Mouse (Mus musculus) kidney, postnatal 4 days (tissue): ENCODE measurements around the gene Ngly1.
"Not testable (repeated sequence)": the region's sequence is repeated elsewhere in the genome, so short reads cannot be mapped to it uniquely, and the experiment has no call there.

ENCODE experiments used
- DNase-seq, 2 experiments: peaks; one replicate each; pipeline ENCODE4 v3.0.0; 2021; ENCODE audit warnings: mixed read lengths in 2 of 2

Ngly1 gene

DNA sequence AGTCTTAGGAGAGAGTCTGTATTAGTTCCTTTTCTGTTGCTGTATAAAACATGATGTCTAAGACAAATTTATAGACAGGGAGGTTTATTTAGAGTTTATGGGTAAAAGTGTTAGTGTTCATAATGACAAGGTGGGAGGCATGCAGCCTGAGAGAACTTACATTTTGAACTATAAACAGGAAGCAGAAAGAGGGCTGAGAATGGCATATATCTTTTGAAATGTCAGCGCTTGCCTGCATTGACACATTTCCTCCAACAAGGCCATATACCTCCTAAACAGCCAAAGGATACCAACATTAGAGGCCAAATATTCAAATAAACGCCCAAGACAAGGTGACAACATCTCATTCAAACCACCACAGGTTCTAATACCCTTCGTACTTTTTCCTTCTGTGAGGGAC, 12.8 kb downstream of the Ngly1 start:
- no peak for DNase-seq

DNA sequence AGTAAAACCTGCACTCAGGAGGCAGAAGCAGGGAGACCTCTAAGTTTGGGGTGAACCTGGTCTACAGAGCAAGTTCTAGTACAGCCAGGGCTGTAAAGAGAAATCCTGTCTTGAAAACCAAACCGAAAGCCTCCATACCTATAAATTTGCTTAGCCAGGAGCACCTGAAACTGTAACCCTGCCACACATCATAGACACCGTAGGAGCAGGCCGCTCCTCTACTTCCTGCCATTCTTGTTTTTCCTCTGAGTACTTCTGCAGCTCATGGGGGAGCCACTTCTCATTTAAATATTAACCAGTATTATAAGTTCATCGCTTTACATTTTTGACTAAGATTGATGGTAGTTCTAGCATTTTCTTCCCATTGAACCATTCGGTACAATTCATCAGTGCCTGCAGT, 17.9 kb downstream of the Ngly1 start:
- no peak for DNase-seq

DNA sequence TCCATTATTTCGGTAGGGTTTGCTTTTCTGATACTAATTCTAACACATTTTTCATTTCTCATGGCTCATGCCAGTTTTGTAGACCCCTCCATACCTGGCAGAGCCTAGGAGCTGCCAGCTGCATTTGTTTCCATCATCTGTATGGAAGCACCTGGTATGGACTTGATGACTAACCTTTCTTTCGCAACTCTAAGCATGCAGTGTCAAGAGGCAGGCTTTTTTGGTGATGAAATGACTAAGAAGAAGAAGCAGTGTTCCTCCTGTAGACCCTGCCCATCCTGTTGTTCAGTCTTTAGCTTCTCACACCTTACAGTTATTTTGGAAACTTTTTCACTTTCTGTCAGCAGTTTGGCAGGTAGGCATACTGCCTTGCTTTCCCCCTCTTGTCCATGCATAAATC, 20.7 kb downstream of the Ngly1 start:
- no peak for DNase-seq

DNA sequence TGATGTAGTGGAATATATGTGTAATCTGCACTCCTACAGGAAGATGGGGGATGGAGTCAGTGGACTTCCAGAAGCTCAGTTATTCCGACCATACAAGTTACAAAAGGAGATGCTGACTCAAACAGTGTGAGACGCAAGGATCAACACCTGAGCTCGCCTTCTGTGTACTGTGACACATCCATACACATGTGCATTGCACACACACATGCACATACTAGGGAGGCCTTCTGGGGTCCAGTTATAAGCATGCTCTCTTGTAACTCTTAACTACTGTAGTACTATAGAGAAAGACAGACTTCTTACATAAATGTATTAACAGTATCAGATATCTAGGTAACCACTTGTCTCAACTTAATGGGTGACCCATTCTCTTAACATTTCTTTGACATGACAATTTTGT, 24.6 kb downstream of the Ngly1 start:
- no peak for DNase-seq

DNA sequence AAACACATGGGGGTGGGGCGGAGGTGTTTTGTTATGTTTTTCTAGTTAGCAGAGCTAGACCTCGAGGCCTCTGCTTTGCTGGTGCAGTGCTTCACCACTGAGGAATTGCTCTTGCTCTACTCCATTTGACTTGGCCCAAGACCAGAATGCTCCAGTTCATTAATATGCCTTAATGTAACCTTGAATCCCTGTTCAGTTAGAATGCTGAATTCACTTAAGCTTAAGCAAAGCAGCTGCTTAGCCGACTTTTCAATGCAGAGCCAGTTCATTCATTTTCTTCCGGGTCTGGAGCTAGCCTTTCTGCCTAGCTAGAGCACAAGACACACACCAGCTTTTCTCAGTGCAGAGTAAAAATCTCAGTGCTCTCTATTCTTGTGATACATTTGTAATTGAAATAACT, 30.1 kb downstream of the Ngly1 start:
- DNase-seq: no peak

DNA sequence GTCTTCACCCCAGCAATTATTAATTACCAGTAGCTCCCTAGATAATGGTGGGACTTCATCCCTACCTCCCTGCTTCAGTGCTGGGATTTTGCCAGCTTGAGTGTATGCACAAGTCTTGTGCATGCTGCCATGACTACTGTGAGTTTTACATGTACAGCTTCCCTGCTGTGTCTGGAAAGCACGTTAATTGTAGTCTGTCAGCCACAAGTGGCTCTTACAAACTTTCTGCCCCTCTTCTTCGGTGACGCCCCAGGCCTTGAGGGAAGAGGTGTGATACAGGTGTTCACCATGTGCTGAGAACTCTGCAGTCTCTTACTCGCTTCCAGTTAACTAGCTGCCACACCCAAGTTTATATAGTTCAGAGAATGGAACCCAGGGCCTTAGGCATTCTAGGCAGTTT, 34.9 kb downstream of the Ngly1 start:
- no peak for DNase-seq

DNA sequence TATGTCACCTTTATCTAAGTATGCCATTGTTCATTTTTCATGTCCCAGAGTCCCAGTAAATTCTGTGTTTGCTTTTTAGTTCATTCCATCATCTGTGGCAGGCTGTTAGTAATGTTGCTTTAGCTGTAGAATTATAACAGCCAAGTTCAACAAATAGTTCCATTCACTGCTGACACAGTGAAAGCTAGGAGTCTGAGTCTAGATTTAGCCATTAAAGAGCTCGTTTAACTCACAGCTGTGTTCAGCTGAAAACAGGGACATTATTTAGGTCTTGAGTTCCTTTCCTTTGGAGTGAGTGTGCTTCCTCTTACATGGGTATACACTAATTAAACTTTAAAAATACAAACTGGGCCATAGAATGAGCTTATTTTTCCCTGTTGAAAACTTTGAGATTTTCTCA, 43.3 kb downstream of the Ngly1 start:
- no peak for DNase-seq

DNA sequence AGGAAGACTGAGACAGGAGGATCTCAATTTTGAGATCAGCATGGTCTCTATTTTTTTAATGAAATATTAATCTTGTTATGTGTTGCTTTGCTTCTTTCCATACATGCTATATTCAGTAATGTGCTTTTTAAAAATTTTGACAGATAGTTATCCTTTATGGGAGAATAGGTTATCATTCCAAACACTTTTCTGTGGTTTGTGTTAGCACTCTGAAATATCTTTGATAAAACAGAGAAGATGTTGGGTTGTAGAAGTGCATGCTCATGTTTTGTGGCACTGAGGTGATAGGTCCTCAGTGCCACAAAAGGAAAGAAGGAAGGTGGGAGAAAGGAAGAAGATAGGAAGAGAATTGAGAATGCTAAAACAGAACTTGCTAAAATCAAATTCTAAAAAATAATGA, 43.9 kb downstream of the Ngly1 start:
- no peak for DNase-seq

DNA sequence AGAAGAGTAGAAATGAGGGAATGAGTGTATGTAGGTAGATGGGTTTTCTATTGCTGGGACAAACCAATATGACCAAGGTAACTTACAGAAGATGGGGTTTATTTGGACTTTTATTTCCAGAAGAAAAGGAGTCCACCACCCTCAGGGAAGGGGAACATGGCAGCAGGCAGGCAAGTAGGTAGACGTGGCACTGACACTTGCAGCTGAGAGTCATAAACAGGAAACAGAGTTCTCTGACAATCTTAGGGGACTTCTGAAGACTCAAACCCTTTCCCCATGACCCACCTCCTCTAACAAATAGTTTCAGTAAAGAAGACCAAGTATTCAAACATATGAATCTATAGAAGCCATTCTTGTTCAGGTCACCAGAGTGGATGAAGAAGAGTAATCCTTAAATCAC, 44.8 kb downstream of the Ngly1 start:
- no peak for DNase-seq

DNA sequence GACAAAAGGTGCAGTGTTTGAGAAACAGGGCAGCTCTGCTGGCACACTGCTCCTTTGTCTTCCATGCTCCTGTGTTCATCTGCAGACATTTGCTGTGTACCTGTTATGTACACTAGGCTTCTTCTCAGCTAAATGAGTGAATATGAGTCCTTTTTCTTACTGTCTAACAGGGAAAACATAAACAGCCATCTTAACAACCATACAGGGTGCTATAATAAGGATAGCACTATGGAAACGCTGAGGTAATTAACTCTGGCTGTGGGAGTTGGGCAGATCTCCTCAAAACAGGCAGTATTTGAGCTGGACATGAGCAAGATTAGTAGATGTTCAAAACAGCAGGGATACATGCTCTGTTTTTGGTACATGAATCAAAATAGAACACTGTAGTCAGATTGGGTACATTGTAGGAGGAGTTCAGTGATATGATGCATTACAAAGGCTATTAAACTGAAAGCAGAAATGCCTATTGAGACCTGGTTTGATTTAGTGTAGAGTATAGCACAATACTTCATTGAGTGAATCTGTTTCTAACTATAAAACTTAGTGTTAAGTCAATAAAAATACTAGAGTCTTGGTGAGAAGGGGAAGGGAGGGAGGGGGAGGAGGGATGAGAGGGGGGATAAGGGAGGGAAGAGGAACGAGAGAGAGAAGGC, 47.9 kb downstream of the Ngly1 start:
- DNase-seq: no peak

DNA sequence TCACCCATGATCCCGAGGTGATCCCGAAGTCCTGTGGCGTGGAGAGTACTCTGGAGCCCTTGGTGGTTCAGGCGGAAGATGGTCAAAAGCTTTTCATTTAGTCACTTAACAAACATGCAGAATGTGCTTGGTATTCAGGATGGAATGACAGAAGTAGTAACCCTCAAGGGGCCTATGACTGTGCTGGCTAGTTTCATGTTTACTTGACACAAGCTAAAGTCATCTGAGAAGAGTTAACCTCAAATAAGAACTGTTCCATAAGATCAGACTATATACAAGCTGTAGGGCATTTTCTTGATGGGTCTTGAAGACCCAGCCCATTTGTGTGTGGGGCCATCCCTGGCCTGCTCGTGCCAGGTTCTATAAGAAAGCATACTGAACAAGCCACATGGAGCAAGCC, 52.7 kb downstream of the Ngly1 start:
- no peak for DNase-seq

DNA sequence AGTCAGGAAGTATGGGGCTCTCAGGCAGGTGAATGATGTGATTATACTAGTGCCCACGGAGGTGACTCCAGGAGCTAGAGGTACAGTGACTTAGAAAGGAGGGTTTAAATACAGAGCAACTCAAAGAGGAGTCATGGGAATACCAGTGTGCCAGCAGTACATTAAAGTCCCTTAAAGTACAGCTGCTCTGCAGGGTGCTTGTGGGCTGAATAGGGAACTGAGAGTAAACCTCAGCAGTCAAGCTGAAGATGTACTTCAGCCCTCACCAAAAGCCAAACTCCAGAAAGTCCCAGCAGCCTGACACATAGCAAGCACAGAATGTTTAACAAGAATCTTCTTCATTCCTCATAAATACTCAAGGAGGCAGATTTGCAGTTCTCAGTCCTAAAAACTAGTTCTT, 53.6 kb downstream of the Ngly1 start:
- no peak for DNase-seq

DNA sequence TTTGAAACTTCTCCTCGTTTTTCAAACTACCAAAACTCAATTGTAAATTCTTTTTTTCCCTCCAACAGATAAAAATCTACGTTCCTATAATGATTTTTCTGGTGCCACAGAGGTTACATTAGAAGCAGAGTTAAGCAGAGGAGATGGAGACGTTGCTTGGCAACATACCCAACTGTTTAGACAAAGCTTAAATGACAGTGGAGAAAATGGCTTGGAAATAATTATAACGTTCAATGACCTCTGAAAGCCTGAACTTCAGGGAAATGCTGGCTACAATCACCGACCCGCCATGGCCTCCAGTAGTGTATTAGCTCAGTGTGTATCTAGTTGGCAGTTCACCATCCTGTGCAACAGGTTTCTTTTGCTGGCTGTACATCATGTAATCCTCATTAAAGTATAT, 61.7 kb downstream of the Ngly1 start:
- no peak for DNase-seq

DNA sequence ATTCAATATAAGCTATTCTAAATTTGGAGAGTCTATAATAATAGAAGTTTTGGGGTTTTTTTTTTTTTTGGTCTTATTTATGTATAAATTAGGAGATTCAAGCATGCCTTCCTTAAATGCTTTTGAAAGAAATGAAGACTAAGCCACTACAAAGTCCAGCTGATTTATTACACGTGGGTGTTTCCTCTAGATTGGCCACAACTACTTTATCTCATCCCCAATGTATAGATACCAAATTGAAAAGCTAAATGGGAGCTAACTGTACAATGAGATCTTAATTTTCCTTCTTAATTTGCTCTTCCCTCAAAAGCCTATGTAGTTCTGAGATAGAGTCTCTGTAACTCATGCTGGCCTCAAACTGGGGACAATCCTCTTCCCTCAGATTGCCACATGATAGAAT, 63.5 kb downstream of the Ngly1 start:
- no peak for DNase-seq

DNA sequence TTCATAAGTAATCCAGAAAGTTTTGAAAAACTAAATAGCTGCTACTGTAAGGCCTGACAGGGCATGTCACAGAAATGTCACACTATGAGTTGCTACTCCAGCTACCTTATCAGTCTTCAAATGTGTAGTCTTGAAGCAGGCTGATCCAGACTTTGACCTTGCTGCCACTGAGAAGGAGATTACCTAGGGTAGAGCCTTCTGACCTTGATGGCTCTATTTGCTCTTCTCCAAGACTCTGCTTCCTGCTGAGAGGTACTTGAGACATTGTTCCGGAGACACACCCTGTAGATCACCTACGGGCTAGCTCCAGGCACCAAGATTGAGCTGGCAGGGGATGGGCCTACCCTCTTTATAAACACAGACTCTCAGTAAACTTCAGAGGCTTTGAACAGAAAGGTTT, 64.0 kb downstream of the Ngly1 start:
- not testable (repeated sequence) for DNase-seq

DNA sequence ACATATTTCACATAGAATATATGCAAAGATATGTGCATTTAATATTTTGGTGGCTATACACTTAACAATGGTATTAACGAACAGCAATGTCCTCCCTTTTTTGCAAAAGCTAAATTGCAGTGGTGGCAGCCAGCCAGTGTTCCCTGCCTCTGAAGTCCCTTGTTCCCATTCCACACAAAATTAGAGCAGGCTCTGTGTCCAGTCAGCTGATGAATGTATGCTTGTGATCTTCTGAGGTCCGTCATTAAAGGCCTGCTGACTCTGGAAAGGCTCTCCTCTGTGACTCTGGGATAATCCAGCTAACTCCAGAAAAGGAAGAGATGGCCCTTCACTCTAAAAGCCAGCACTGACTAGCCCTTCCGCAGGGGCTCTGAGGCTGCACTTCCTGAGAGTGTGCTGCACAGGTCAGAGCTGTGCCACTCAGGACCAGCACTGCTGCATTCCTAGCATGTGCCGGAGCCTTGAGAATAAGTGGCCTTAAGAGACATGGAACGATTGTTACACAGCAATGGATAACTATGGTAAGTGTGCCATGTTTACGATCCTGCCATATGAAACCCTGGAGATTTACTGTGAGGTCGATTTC, 64.9 kb downstream of the Ngly1 start:
- DNase-seq: peak; percentile 62 to 64

DNA sequence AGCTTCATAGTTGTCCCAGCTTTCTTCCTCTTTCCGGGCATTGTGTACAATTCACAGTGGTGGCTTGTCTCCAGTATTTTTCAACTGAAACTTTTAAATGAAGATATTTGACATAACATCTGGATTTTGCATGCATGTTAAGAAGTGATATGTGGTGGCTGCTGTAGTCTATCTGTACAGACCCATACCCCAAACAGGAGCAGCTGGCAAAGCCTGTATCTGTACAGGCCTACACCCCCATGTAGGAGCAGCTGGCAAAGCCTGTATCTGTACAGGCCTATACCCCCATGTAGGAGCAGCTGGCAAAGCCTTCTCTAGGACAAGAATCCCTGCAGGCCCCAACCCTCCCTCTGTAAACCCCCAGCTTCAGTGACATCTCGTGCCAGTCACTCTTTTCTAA, 65.8 kb downstream of the Ngly1 start:
- DNase-seq: no peak

DNA sequence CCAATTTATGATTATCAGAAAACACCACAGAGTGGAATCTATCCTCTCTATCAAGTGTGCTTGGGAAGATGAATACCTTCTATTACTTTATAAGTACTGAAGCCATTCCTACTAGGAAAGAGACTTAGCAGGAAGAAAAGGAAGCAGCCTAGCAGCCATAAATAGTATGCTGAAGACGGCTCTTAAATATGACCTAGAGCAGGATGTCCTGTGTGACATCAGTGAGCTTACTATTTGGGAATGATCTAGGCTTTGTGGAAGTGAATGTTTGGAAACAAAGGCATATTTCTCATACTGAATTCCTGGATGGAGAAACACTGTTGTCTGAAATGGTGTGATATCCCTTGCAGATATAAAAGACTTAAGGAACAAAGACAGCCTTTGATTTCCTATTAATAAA, 67.6 kb downstream of the Ngly1 start:
- DNase-seq: no peak

DNA sequence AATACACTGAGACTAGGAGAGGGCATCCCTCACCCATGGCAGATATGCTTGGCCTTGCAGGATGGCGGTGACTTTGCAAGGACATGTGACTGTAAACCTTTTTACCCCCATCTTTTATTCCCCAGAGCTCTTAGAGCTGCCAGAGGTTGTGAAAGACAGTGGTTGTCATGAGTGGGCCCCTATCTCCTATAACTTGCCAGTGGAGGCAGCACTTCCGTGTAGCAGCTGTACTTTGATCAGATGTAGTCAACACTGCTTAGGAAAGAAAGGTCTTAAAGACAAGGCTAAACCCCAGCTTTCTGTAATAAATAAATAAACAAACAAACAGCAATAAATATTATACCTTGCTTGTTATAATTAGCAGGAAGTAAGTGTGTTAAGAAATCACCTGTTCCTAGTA, 70.7 kb downstream of the Ngly1 start:
- DNase-seq: no peak

DNA sequence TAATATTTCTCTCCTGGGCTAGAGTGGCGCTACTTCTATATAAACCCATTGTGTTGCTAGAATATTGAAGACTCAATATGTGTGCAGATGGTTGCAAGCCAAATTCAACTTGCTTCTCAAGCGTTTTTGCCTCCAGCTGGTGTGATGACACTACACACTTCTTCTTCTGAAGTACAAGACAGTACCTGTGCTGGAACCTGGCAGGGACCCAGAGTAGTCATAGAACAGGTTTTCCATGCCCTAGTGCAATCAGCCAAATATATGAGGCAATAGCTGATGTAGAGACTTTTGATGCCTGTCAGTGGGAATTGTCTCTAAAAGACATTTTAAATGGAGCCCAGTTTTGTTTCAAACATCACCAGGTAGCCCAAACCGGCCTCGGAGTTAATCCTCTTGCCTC, 75.3 kb downstream of the Ngly1 start:
- no peak for DNase-seq

DNA sequence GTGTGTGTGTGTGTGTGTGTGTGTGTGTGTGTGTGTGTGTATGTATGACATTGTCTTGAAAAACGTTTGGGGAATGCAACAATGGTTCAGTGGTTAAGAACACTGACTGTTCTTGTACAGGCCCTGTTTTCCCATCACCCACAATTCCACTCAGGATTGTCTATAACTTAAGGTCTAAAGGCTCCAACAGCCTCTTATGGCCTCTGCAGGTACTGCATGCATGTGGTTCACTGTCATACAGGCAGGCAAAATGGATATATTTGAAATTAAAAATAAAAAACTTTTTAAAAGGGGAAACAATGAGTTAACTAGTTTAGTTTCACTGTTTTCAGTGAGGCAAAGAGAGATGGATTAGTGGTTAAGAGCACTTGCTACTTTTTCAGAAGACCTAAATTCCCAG, 76.1 kb downstream of the Ngly1 start:
- DNase-seq: no peak

DNA sequence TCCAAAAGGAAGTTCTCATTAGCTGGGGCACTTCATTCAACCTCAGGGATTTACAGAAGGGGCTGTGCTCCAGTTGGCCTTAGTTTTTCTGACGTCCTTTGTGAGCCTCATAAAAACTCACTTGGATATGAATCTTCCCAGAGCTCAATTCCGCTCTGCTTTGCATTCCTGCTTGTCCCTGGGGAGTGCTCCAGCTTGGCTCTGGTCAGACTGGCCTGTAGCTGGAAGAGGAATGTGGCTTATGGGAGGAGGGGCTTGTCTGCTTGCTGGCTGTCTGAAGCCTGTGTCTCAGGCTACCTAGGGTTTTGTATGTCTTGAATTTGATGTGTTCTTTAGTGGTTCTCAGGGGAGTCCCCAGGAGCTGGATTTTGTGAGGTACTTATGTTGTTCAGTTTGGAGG, 79.5 kb downstream of the Ngly1 start:
- DNase-seq: peak; percentile 76 to 85

DNA sequence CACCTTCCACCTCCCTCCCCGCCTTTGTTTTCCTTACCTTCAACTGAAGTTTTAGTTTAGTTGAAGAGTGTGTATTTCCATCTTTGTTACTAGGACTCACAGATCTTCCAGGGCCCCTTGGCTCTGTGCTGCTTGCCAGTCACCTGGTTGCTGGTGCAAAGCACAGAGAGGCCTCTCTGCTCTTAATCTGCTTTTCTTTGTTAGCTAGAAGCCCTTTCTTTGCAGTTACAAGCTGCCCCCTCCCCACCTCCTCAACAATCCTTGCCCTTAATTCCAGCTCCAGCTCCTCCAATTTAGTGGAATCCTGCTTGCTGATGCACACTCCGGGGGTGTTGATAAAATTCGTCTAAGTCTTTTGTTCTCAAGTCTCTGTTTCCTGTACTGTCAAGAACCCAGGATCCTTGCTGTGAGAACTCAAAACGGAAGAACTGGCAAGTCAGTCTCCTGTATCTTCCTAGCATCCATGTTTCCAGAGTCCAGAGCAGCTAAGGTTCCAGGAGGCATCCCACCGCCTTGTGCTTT, 79.9 kb downstream of the Ngly1 start:
- DNase-seq: peak; percentile 13 to 14

DNA sequence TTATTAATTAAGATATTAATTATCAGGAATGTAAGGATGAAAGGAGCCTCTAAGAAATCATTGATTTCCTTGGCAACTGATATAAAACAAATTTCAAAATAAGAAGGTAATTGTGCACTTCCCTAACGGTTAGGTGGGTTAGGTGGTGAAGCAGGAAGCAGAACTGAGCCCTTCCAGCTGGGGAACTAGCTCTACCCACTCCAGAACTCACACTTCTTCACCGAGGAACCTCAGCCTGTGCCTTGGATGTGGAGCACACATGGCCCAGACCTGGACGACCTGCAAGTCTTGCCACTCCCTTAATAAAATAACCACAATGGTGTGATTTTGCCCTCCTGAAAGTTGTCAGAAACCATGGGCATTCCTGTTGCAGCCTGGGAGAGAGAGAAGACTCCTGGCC, 80.7 kb downstream of the Ngly1 start:
- no peak for DNase-seq

DNA sequence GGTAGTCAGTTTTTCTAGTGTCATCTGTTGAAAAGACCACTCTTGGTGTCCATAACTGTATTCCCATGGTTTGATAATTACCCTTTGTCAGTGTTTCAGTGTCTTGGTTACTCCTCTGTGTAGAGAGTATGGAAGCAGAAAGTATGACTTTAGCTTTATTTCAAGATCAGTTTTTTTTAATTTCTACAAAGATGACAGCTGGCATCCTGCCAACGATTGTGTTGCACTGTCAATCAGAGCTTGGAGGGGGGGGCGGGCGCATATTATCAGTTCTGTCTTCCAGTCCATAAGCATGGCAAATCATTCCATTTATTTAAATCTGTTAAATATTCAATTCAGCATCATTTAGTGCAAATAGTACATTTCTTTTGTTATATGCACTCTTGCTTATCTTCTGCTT, 85.2 kb downstream of the Ngly1 start:
- no peak for DNase-seq
